Mouse (Mus musculus) spleen, adult 2 months (tissue): ENCODE results near the gene D10Wsu102e.

Source experiments
- CTCF ChIP-seq: fragments of 200-500 bp; IDR thresholded peaks from 2 replicates; pipeline ENCODE4 v1.5.1; 2011; ENCODE audit warnings: mild to moderate bottlenecking, inconsistent platforms; ENCODE audit not compliant: insufficient read depth, insufficient read length, insufficient replicate concordance; ENCODE audit errors: extremely low read depth
- POLR2A ChIP-seq: fragments of 200-500 bp; IDR thresholded peaks from 2 replicates; pipeline ENCODE4 v1.6.1; 2011; ENCODE audit warnings: low read depth, low read length, inconsistent platforms

- TF ChIP-seq CTCF (no peak), POLR2A (no peak)
Observed at GRCm38 (mm10) chr10:83380501-83380900, 20.5 kb downstream of the D10Wsu102e start.
